Mouse (Mus musculus): ENCODE measurements around the gene Lhx5. TPM values are rescaled to one million over a fixed set of nuclear protein-coding genes. Genes with fewer than 3 reads are reported as not detected.

The Lhx5 gene
- polyA plus RNA-seq, 1 experiment from 2014 or later, result 0.16 TPM

- TF ChIP-seq CTCF (IDR thresholded peaks at IDR 0.05; ENCODE audit: low read depth), result no peak
- no peak for TF ChIP-seq EP300 (optimal IDR thresholded peaks at IDR 0.05)
- no peak overlapping the region for H3K27ac ChIP-seq (replicated peaks)
- no peaks in the 10 kb centered on the region for H3K4me1 ChIP-seq (replicated peaks; ENCODE audit: control insufficient read depth, insufficient read depth)
- H3K9ac ChIP-seq (ENCODE audit: low read length), result no peak overlapping the region
- ATAC-seq (ENCODE audit: low FRiP score, low TSS enrichment), result no peak
- no peak overlapping the region for H3K4me2 ChIP-seq (replicated peaks; ENCODE audit: low read depth)
- peaks cover 28% of the 10 kb centered on the region for H3K27me3 ChIP-seq (ENCODE audit: control insufficient read depth, insufficient read depth, low read length)
- DNase-seq (ENCODE audit: low spot score), result no peak
- WGBS, result 2% methylated on average over 21 of the region's 21 CpGs
- H3K4me3 ChIP-seq (ENCODE audit: low read depth, low read length), result no peak overlapping the region
- H3K36me3 ChIP-seq (ENCODE audit: control insufficient read depth, insufficient read depth, low read length), result no peaks in the 10 kb centered on the region
- H3K9me3 ChIP-seq (ENCODE audit: control insufficient read depth, low read length), result no peaks in the 10 kb centered on the region
These were observed 3.2 kb upstream of the Lhx5 start for GRCm38 (mm10) chr5:120428189-120428838.

GRCm38 (mm10) chr5:120428990-120429389 lies 2.5 kb upstream of the Lhx5 start:
- H3K4me2 ChIP-seq (replicated peaks; ENCODE audit: low read depth), result no peak overlapping the region
- no peaks in the 10 kb centered on the region for H3K36me3 ChIP-seq (ENCODE audit: control insufficient read depth, insufficient read depth, low read length)
- no peak overlapping the region for H3K4me3 ChIP-seq (ENCODE audit: low read depth, low read length)
- H3K4me1 ChIP-seq (replicated peaks; ENCODE audit: control insufficient read depth, insufficient read depth), result no peaks in the 10 kb centered on the region
- no peaks in the 10 kb centered on the region for H3K9me3 ChIP-seq (ENCODE audit: control insufficient read depth, low read length)
- TF ChIP-seq CTCF (IDR thresholded peaks at IDR 0.05; ENCODE audit: low read depth) (no peak), EP300 (optimal IDR thresholded peaks at IDR 0.05) (no peak)
- 2% methylated on average over 5 of the region's 6 CpGs for WGBS
- H3K9ac ChIP-seq (ENCODE audit: low read length), result no peak overlapping the region
- DNase-seq (ENCODE audit: low spot score), result no peak
- no peak overlapping the region for H3K27ac ChIP-seq (replicated peaks)
- no peak for ATAC-seq (ENCODE audit: low FRiP score, low TSS enrichment)
- peaks cover 28% of the 10 kb centered on the region for H3K27me3 ChIP-seq (ENCODE audit: control insufficient read depth, insufficient read depth, low read length)

- Histone ChIP-seq H3K27ac (replicated peaks) (no peak overlapping the region), H3K36me3 (ENCODE audit: control insufficient read depth, insufficient read depth, low read length) (no peaks in the 10 kb centered on the region), H3K9ac (ENCODE audit: low read length) (no peak overlapping the region), H3K9me3 (ENCODE audit: control insufficient read depth, low read length) (no peaks in the 10 kb centered on the region), H3K27me3 (ENCODE audit: control insufficient read depth, insufficient read depth, low read length) (peaks cover 35% of the 10 kb centered on the region), H3K4me2 (replicated peaks; ENCODE audit: low read depth) (no peak overlapping the region), H3K4me3 (ENCODE audit: low read depth, low read length) (no peak overlapping the region), H3K4me1 (replicated peaks; ENCODE audit: control insufficient read depth, insufficient read depth) (no peaks in the 10 kb centered on the region)
- TF ChIP-seq CTCF (IDR thresholded peaks at IDR 0.05; ENCODE audit: low read depth) (no peak), EP300 (optimal IDR thresholded peaks at IDR 0.05) (no peak)
- DNase-seq (ENCODE audit: low spot score) (no peak), ATAC-seq (ENCODE audit: low FRiP score, low TSS enrichment) (no peak)
- WGBS, result 6% methylated on average over 6 of the region's 6 CpGs
These were observed 1.8 kb upstream of the Lhx5 start for GRCm38 (mm10) chr5:120429692-120430091.

- no peak for TF ChIP-seq CTCF (IDR thresholded peaks at IDR 0.05; ENCODE audit: low read depth)
- no peak for TF ChIP-seq EP300 (optimal IDR thresholded peaks at IDR 0.05)
- Histone ChIP-seq H3K27me3 (ENCODE audit: control insufficient read depth, insufficient read depth, low read length) (peaks cover 45% of the 10 kb centered on the region), H3K4me1 (replicated peaks; ENCODE audit: control insufficient read depth, insufficient read depth) (no peaks in the 10 kb centered on the region; the same call in 1 of the 2 replicates), H3K4me2 (replicated peaks; ENCODE audit: low read depth) (no peak overlapping the region), H3K27ac (replicated peaks) (no peak overlapping the region), H3K9me3 (ENCODE audit: control insufficient read depth, low read length) (no peaks in the 10 kb centered on the region), H3K9ac (ENCODE audit: low read length) (no peak overlapping the region), H3K36me3 (ENCODE audit: control insufficient read depth, insufficient read depth, low read length) (no peaks in the 10 kb centered on the region), H3K4me3 (ENCODE audit: low read depth, low read length) (no peak overlapping the region)
- 2% methylated on average over 30 of the region's 30 CpGs for WGBS
- DNase-seq (ENCODE audit: low spot score), result no peak
- no peak for ATAC-seq (ENCODE audit: low FRiP score, low TSS enrichment)
These were observed 407 bp upstream of the Lhx5 start for GRCm38 (mm10) chr5:120431001-120431583.

GRCm38 (mm10) chr5:120432486-120433015 lies 1.1 kb downstream of the Lhx5 start:
- peaks cover 36% of the 10 kb centered on the region for H3K27me3 ChIP-seq (ENCODE audit: control insufficient read depth, insufficient read depth, low read length)
- ATAC-seq (ENCODE audit: low FRiP score, low TSS enrichment), result no peak
- under 1% methylated on average over 9 of the region's 9 CpGs for WGBS

More at GRCm38 (mm10) chr5:120432486-120433015, 1.1 kb downstream of the Lhx5 start:
- Histone ChIP-seq H3K4me2 (replicated peaks; ENCODE audit: low read depth) (no peak overlapping the region), H3K9ac (ENCODE audit: low read length) (no peak overlapping the region), H3K9me3 (ENCODE audit: control insufficient read depth, low read length) (no peaks in the 10 kb centered on the region), H3K4me1 (replicated peaks; ENCODE audit: control insufficient read depth, insufficient read depth) (no peaks in the 10 kb centered on the region; the same call in 1 of the 2 replicates), H3K4me3 (ENCODE audit: low read depth, low read length) (no peak overlapping the region), H3K36me3 (ENCODE audit: control insufficient read depth, insufficient read depth, low read length) (no peaks in the 10 kb centered on the region), H3K27ac (replicated peaks) (no peak overlapping the region)
- no peak for DNase-seq (ENCODE audit: low spot score)
- no peak for TF ChIP-seq CTCF (IDR thresholded peaks at IDR 0.05; ENCODE audit: low read depth)
- TF ChIP-seq EP300 (optimal IDR thresholded peaks at IDR 0.05), result no peak
